Mouse (Mus musculus) heart, postnatal 36 days (tissue): Measurements from ENCODE around the gene Cacna1c. TPM values are rescaled to one million over a fixed set of nuclear protein-coding genes. Genes with fewer than 3 reads are reported as not detected.

Source experiments
- DNase-seq, 2 experiments: peaks; one replicate each; pipeline ENCODE4 v3.0.0; 2021 to 2022
- intact Hi-C: fragments of 180-260 bp; cut with DNase I; formaldehyde crosslinking; loops from one replicate; pipeline ENCODE4 v1.15.1; 2025
- total RNA-seq, 2 experiments: library from RNA; stranded (reverse); gene quantifications; 2 replicates each; pipeline ENCODE4 v1.2.3; 2021

Cacna1c gene
- total RNA-seq, 2 experiments from 2014 or later = 199 to 208 TPM

- DNase-seq = no peak
- intact Hi-C loops = no loop called here
Observed at GRCm38 (mm10) chr6:119174307-119175074, 21.7 kb downstream of the Cacna1c start.

GRCm38 (mm10) chr6:119165677-119166076 lies 30.5 kb downstream of the Cacna1c start:
- intact Hi-C loops = no loop called here
- DNase-seq = no peak

GRCm38 (mm10) chr6:119145109-119145508 lies 51.1 kb downstream of the Cacna1c start:
- intact Hi-C loops = no loop called here
- DNase-seq = no peak

GRCm38 (mm10) chr6:119139561-119139960 lies 56.7 kb downstream of the Cacna1c start:
- peak; percentile 29 to 39 for DNase-seq
- intact Hi-C loops = no loop called here

- intact Hi-C loops = no loop called here
Observed at GRCm38 (mm10) chr6:119137768-119138167, 58.5 kb downstream of the Cacna1c start.

GRCm38 (mm10) chr6:119132863-119133262 lies 63.4 kb downstream of the Cacna1c start:
- no peak for DNase-seq
- intact Hi-C loops = no loop called here

More at GRCm38 (mm10) chr6:119137768-119138167, 58.5 kb downstream of the Cacna1c start:
- no peak for DNase-seq

GRCm38 (mm10) chr6:119132111-119132735 lies 64.0 kb downstream of the Cacna1c start:
- intact Hi-C loops = no loop called here
- DNase-seq = no peak

GRCm38 (mm10) chr6:119129664-119130063 lies 66.6 kb downstream of the Cacna1c start:
- intact Hi-C loops = loop anchor here (5.0 kb wide), 2 partner anchors 218 to 303 kb away; no protein-coding TSS in a partner anchor

GRCm38 (mm10) chr6:119128521-119128920 lies 67.7 kb downstream of the Cacna1c start:
- intact Hi-C loops = loop anchor here (5.0 kb wide), 2 partner anchors 219 to 304 kb away; no protein-coding TSS in a partner anchor
- no peak for DNase-seq

More at GRCm38 (mm10) chr6:119129664-119130063, 66.6 kb downstream of the Cacna1c start:
- DNase-seq = peak; percentile 39 to 68

GRCm38 (mm10) chr6:119128076-119128475 lies 68.1 kb downstream of the Cacna1c start:
- intact Hi-C loops = loop anchor here (5.0 kb wide), 2 partner anchors 219 to 304 kb away; no protein-coding TSS in a partner anchor
- no peak for DNase-seq

- intact Hi-C loops = loop anchor here (5.0 kb wide), 2 partner anchors 220 to 305 kb away; no protein-coding TSS in a partner anchor
- no peak for DNase-seq
Observed at GRCm38 (mm10) chr6:119126991-119127390, 69.2 kb downstream of the Cacna1c start.

- intact Hi-C loops = no loop called here
- no peak for DNase-seq
Observed at GRCm38 (mm10) chr6:119118371-119118770, 77.8 kb downstream of the Cacna1c start.

GRCm38 (mm10) chr6:119116290-119116689 lies 79.9 kb downstream of the Cacna1c start:
- intact Hi-C loops = no loop called here
- DNase-seq = no peak

- no peak for DNase-seq
- intact Hi-C loops = no loop called here
Observed at GRCm38 (mm10) chr6:119113362-119113761, 82.9 kb downstream of the Cacna1c start.

GRCm38 (mm10) chr6:119110369-119110768 lies 85.8 kb downstream of the Cacna1c start:
- no peak for DNase-seq
- intact Hi-C loops = no loop called here

- peak; percentile 55 to 62 for DNase-seq
- intact Hi-C loops = loop anchor here (5.0 kb wide), 1 partner anchor 461 kb away; no protein-coding TSS in a partner anchor
Observed at GRCm38 (mm10) chr6:119108466-119109394, 87.5 kb downstream of the Cacna1c start.

- intact Hi-C loops = loop anchor here (5.0 kb wide), 1 partner anchor 461 kb away; no protein-coding TSS in a partner anchor
- DNase-seq = peak in 1 of 2 experiments; percentile 52
Observed at GRCm38 (mm10) chr6:119107856-119108465, 88.3 kb downstream of the Cacna1c start.

GRCm38 (mm10) chr6:119107140-119107855 lies 88.9 kb downstream of the Cacna1c start:
- peak; percentile 52 to 60 for DNase-seq
- intact Hi-C loops = loop anchor here (5.0 kb wide), 1 partner anchor 460 kb away; no protein-coding TSS in a partner anchor

- intact Hi-C loops = loop anchor here (5.0 kb wide), 1 partner anchor 459 kb away; no protein-coding TSS in a partner anchor
- DNase-seq = no peak
Observed at GRCm38 (mm10) chr6:119106726-119107125, 89.5 kb downstream of the Cacna1c start.
